In the genomic region with DNA sequence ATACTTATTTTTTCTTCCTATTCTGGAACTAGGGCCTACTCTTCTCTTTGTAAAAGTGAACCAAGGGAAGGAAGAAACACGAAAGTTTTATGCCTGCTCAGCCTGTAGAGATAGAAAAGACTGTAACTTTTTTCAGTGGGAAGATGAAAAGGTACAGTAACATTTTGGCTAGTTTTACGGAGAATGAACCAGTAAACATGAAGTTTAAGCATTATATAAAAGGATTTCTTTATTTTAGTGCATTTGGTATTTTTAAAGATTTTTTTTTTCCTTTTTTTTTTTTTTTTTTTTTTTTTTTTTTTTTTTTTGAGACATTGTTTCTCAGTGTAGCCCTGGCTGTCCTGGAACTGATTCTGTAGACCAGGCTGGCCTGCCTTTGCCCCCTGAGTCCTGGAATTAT, we compare ENCODE assay signal across 8 mouse cellular contexts. TPM values are rescaled to one million over a fixed set of nuclear protein-coding genes. Genes with fewer than 3 reads are reported as not detected.
A peak's percentile ranks its signal among the peaks of the same experiment; 100 is the strongest.
DNase-seq lines count a peak whose midpoint lies in the region; ATAC-seq lines count a peak whose summit lies in the region.

No protein-coding gene starts in this region.

- peak overlapping the region; percentile 93 for H3K4me3 ChIP-seq in megakaryocyte, embryonic 14.5 days (replicated peaks)
- peak overlapping the region; percentile 91 for H3K4me3 ChIP-seq in limb, embryonic 10.5 days
- H3K4me3 ChIP-seq in neural tube, embryonic 13.5 days, result peak overlapping the region; percentile 87; the same call in 1 of the 2 replicates

- no peak overlapping the region for H3K9ac ChIP-seq in neural tube, embryonic 13.5 days

- no peaks in the 10 kb centered on the region for H3K9me3 ChIP-seq in megakaryocyte, embryonic 14.5 days
- H3K9me3 ChIP-seq in limb, embryonic 10.5 days (replicated peaks), result no peaks in the 10 kb centered on the region
- no peaks in the 10 kb centered on the region for H3K9me3 ChIP-seq in neural tube, embryonic 13.5 days

- no peaks in the 10 kb centered on the region for H3K27me3 ChIP-seq in megakaryocyte, embryonic 14.5 days (replicated peaks)
- no peaks in the 10 kb centered on the region for H3K27me3 ChIP-seq in limb, embryonic 10.5 days (ENCODE audit: low read depth, poor library complexity, severe bottlenecking)
- H3K27me3 ChIP-seq in neural tube, embryonic 13.5 days, result no peaks in the 10 kb centered on the region

- H3K36me3 ChIP-seq in megakaryocyte, embryonic 14.5 days (replicated peaks; ENCODE audit: low read length), result peaks cover 31% of the 10 kb centered on the region
- H3K36me3 ChIP-seq in limb, embryonic 10.5 days, result peaks cover 31% of the 10 kb centered on the region
- peaks cover 18% of the 10 kb centered on the region; the same call in 1 of the 2 replicates for H3K36me3 ChIP-seq in neural tube, embryonic 13.5 days

- H3K4me1 ChIP-seq in megakaryocyte, embryonic 14.5 days, result peaks cover 32% of the 10 kb centered on the region
- 0 out of 2 replicates have a peak, but pooled peaks cover 5% of the 10 kb centered on the region for H3K4me1 ChIP-seq in limb, embryonic 10.5 days
- H3K4me1 ChIP-seq in neural tube, embryonic 13.5 days (replicated peaks), result no peaks in the 10 kb centered on the region; the same call in 1 of the 2 replicates

- peak overlapping the region; percentile 95; the same call in 1 of the 2 replicates for H3K27ac ChIP-seq in limb, embryonic 10.5 days
- no peak overlapping the region for H3K27ac ChIP-seq in neural tube, embryonic 13.5 days (replicated peaks)

- WGBS in limb, embryonic 10.5 days, result 87% methylated on average over 2 of the region's 2 CpGs
- 88% methylated on average over 2 of the region's 2 CpGs for WGBS in neural tube, embryonic 13.5 days

- peak; percentile 54 for DNase-seq in heart, adult 11 months
- no peak for DNase-seq in heart, postnatal 4 days
- DNase-seq in limb, embryonic 10.5 days (ENCODE audit: low spot score), result no peak
- DNase-seq in adrenal gland, postnatal 4 days (ENCODE audit: low spot score in 2 of 2), result no peak
- no peak for DNase-seq in cerebellum, postnatal 10 days

- ATAC-seq in megakaryocyte, adult 5-6 weeks (ENCODE audit: poor library complexity, severe bottlenecking), result no peak
- no peak for ATAC-seq in neural tube, embryonic 13.5 days (ENCODE audit: low read depth)

- H3K4me2 ChIP-seq in neural tube, embryonic 13.5 days, result peak overlapping the region; percentile 69

RNA-seq across cellular contexts. Expression of a gene that starts 8.7 kb away (rescaled TPM):
- total RNA-seq in heart, postnatal 4 days (2021), result 1 to 10 TPM; 8.4 to 9.7 TPM
- 1.9 TPM in 1 of 2 replicates, not detected in the other for polyA plus RNA-seq in megakaryocyte, embryonic 14.5 days (2012; ENCODE audit: insufficient read depth, low replicate concordance)
- 12.1 and 16.4 TPM in 2 replicates for total RNA-seq in megakaryocyte, adult 5-6 weeks (2015)
- 9.2 and 11.8 TPM in 2 replicates for total RNA-seq in megakaryocyte, adult 5-6 weeks (2017)
- polyA plus RNA-seq in limb, embryonic 10.5 days (2016; fragmentation: Nextera tagmentation; extraction: Ambion mirVana), result 24.4 and 24.9 TPM in 2 replicates
- polyA plus RNA-seq in neural tube, embryonic 13.5 days (2015; fragmentation: Nextera tagmentation; extraction: Ambion mirVana), result 10.9 and 11.4 TPM in 2 replicates
- total RNA-seq in adrenal gland, postnatal 4 days (2021), result 10 to 100 TPM; 16.3 to 16.5 TPM

RNA-seq across cellular contexts. Expression of a gene that starts 42.6 kb away (rescaled TPM):
- 1 to 10 TPM; 5.4 to 5.8 TPM for total RNA-seq in heart, postnatal 4 days (2021)
- polyA plus RNA-seq in megakaryocyte, embryonic 14.5 days (2012; ENCODE audit: insufficient read depth, low replicate concordance), result 22.6 and 36.0 TPM in 2 replicates
- 15.0 and 16.1 TPM in 2 replicates for total RNA-seq in megakaryocyte, adult 5-6 weeks (2015)
- 12.2 and 17.2 TPM in 2 replicates for total RNA-seq in megakaryocyte, adult 5-6 weeks (2017)
- polyA plus RNA-seq in limb, embryonic 10.5 days (2016; fragmentation: Nextera tagmentation; extraction: Ambion mirVana), result 13.3 and 16.5 TPM in 2 replicates
- 7.5 and 7.8 TPM in 2 replicates for polyA plus RNA-seq in neural tube, embryonic 13.5 days (2015; fragmentation: Nextera tagmentation; extraction: Ambion mirVana)
- 10 to 100 TPM; 12.7 to 16.0 TPM for total RNA-seq in adrenal gland, postnatal 4 days (2021)

RNA-seq across cellular contexts. Expression of a gene that starts 49.9 kb away (rescaled TPM):
- 10 to 100 TPM; 55.9 to 61.3 TPM for total RNA-seq in heart, postnatal 4 days (2021)
- 2.4 and 4.8 TPM in 2 replicates for polyA plus RNA-seq in megakaryocyte, embryonic 14.5 days (2012; ENCODE audit: insufficient read depth, low replicate concordance)
- total RNA-seq in megakaryocyte, adult 5-6 weeks (2015), result 47.1 and 50.1 TPM in 2 replicates
- 60.6 and 77.7 TPM in 2 replicates for total RNA-seq in megakaryocyte, adult 5-6 weeks (2017)
- 111 and 132 TPM in 2 replicates for polyA plus RNA-seq in limb, embryonic 10.5 days (2016; fragmentation: Nextera tagmentation; extraction: Ambion mirVana)
- 112 and 128 TPM in 2 replicates for polyA plus RNA-seq in neural tube, embryonic 13.5 days (2015; fragmentation: Nextera tagmentation; extraction: Ambion mirVana)
- total RNA-seq in adrenal gland, postnatal 4 days (2021), result 10 to 100 TPM; 92.2 to 97.5 TPM
